Mouse (Mus musculus) MEL (cell line): ENCODE results near the gene Celf2. TPM values are rescaled to one million over a fixed set of nuclear protein-coding genes. Genes with fewer than 3 reads are reported as not detected.

Experiments
- DNase-seq: peaks from one replicate; pipeline ENCODE4 v3.0.0; 2011; ENCODE audit warnings: low read depth, low spot score
- H3K27ac ChIP-seq: 2 replicates; pipeline ENCODE4 v1.5.1; 2012; ENCODE audit warnings: low read depth, mild to moderate bottlenecking, control low read depth, low read length, moderate library complexity; ENCODE audit not compliant: control insufficient read depth
- H3K27me3 ChIP-seq, 2 experiments: fragments of 150-350 bp in 1 of 2; sonication (generic) in 1 of 2; 2 replicates each; pipeline ENCODE4 v1.6.1; 2012; ENCODE audit warnings: low read length in 2 of 2, mild to moderate bottlenecking in 2 of 2, improper control_type of control experiment in 1 of 2, moderate library complexity in 1 of 2; ENCODE audit not compliant: insufficient read depth in 2 of 2, control insufficient read depth in 1 of 2
- H3K36me3 ChIP-seq, 2 experiments: 2 replicates each; pipeline ENCODE4 v1.6.1; 2012 to 2014; ENCODE audit warnings: low read length in 2 of 2, improper control_type of control experiment in 1 of 2, inconsistent platforms in 1 of 2, mild to moderate bottlenecking in 1 of 2; ENCODE audit not compliant: insufficient read depth in 2 of 2, control insufficient read depth in 1 of 2
- H3K4me1 ChIP-seq, 2 experiments: fragments of 150-350 bp in 1 of 2; sonication (generic) in 1 of 2; 2 replicates each; pipeline ENCODE4 v1.6.1; 2012; ENCODE audit warnings: low read length in 2 of 2, improper control_type of control experiment in 1 of 2, mild to moderate bottlenecking in 1 of 2; ENCODE audit not compliant: insufficient read depth in 2 of 2, control insufficient read depth in 1 of 2
- H3K4me3 ChIP-seq, 2 experiments: fragments of 150-350 bp in 1 of 2; sonication (generic) in 1 of 2; 2 replicates each; pipeline ENCODE4 v1.5.1; 2012; ENCODE audit warnings: low read depth in 2 of 2, low read length in 2 of 2, mild to moderate bottlenecking in 2 of 2, moderate library complexity in 2 of 2, control low read depth in 1 of 2, improper control_type of control experiment in 1 of 2; ENCODE audit not compliant: control insufficient read depth in 1 of 2, insufficient read depth in 1 of 2
- H3K79me2 ChIP-seq: 2 replicates; pipeline ENCODE4 v1.6.1; 2012; ENCODE audit warnings: mild to moderate bottlenecking, low read length, moderate library complexity; ENCODE audit not compliant: control insufficient read depth, poor library complexity, insufficient read depth
- H3K9ac ChIP-seq: 2 replicates; pipeline ENCODE4 v1.6.1; 2012; ENCODE audit warnings: low read depth, mild to moderate bottlenecking, control low read depth, low read length, moderate library complexity; ENCODE audit not compliant: control insufficient read depth, poor library complexity, severe bottlenecking
- H3K9me3 ChIP-seq: fragments of 150-350 bp; sonication (generic); replicated peaks from 2 replicates; pipeline ENCODE4 v1.6.1; 2012; ENCODE audit warnings: mild to moderate bottlenecking, low read length, improper control_type of control experiment, moderate library complexity; ENCODE audit not compliant: insufficient read depth
- BHLHE40 ChIP-seq: IDR thresholded peaks from 2 replicates; pipeline ENCODE4 v1.6.1; 2012; ENCODE audit warnings: low read depth, mild to moderate bottlenecking, inconsistent platforms, low read length, improper control_type of control experiment, borderline replicate concordance
- CHD2 ChIP-seq: IDR thresholded peaks from 2 replicates; pipeline ENCODE4 v1.6.1; 2011; ENCODE audit warnings: low read length, improper control_type of control experiment
- CTCF ChIP-seq, 3 experiments: IDR thresholded peaks in 2 of 3; conservative IDR thresholded peaks in 1 of 3; 2 replicates each; pipeline ENCODE4 v1.5.1; 2011 to 2012; ENCODE audit warnings: low read length in 3 of 3, low read depth in 2 of 3, mild to moderate bottlenecking in 2 of 3, improper control_type of control experiment in 1 of 3, inconsistent platforms in 1 of 3, mixed read lengths in 1 of 3, moderate library complexity in 1 of 3; ENCODE audit not compliant: control insufficient read depth in 1 of 3, insufficient read depth in 1 of 3, poor library complexity in 1 of 3, severe bottlenecking in 1 of 3
- E2F4 ChIP-seq: IDR thresholded peaks from 2 replicates; pipeline ENCODE4 v1.6.1; 2011; ENCODE audit warnings: low read depth, low read length, improper control_type of control experiment, borderline replicate concordance
- ELF1 ChIP-seq: IDR thresholded peaks from 2 replicates; pipeline ENCODE4 v1.6.1; 2014; ENCODE audit warnings: low read depth, mild to moderate bottlenecking, inconsistent platforms, low read length, improper control_type of control experiment, moderate library complexity
- EP300 ChIP-seq, 2 experiments: IDR thresholded peaks; 2 replicates each; pipeline ENCODE4 v1.6.1; 2011; ENCODE audit warnings: improper control_type of control experiment in 2 of 2, low read length in 2 of 2, low read depth in 1 of 2, mild to moderate bottlenecking in 1 of 2
- GABPA ChIP-seq: IDR thresholded peaks from 2 replicates; pipeline ENCODE4 v1.6.1; 2012; ENCODE audit warnings: low read depth, mild to moderate bottlenecking, inconsistent platforms, low read length, improper control_type of control experiment, moderate library complexity
- HCFC1 ChIP-seq: IDR thresholded peaks from 2 replicates; pipeline ENCODE4 v1.6.1; 2012; ENCODE audit warnings: low read depth, mild to moderate bottlenecking, inconsistent platforms, low read length, improper control_type of control experiment, moderate library complexity
- JUND ChIP-seq: IDR thresholded peaks from 2 replicates; pipeline ENCODE4 v1.6.1; 2011; ENCODE audit warnings: low read depth, mild to moderate bottlenecking, improper control_type of control experiment, low read length
- MAFK ChIP-seq: IDR thresholded peaks from 2 replicates; pipeline ENCODE4 v1.6.1; 2011; ENCODE audit warnings: low read depth, mild to moderate bottlenecking, low read length, improper control_type of control experiment, borderline replicate concordance
- MAX ChIP-seq: IDR thresholded peaks from 2 replicates; pipeline ENCODE4 v1.6.1; 2011; ENCODE audit warnings: low read length, improper control_type of control experiment
- MAZ ChIP-seq: IDR thresholded peaks from 2 replicates; pipeline ENCODE4 v1.6.1; 2012; ENCODE audit warnings: low read depth, mild to moderate bottlenecking, inconsistent platforms, low read length, improper control_type of control experiment
- MEF2A ChIP-seq: IDR thresholded peaks from 2 replicates; pipeline ENCODE4 v1.6.1; 2014; ENCODE audit warnings: low read depth, mild to moderate bottlenecking, inconsistent platforms, low read length, improper control_type of control experiment; ENCODE audit not compliant: poor library complexity, insufficient replicate concordance, severe bottlenecking; ENCODE audit errors: extremely low read depth
- MYB ChIP-seq: IDR thresholded peaks from 2 replicates; pipeline ENCODE4 v1.6.1; 2011; ENCODE audit warnings: mild to moderate bottlenecking, low read depth, low read length, improper control_type of control experiment
- MYC ChIP-seq: IDR thresholded peaks from 2 replicates; pipeline ENCODE4 v1.6.1; 2011; ENCODE audit warnings: low read depth, mild to moderate bottlenecking, low read length, improper control_type of control experiment, moderate library complexity
- NRF1 ChIP-seq: IDR thresholded peaks from 2 replicates; pipeline ENCODE4 v1.6.1; 2014; ENCODE audit warnings: low read depth, mild to moderate bottlenecking, inconsistent platforms, low read length, improper control_type of control experiment, moderate library complexity; ENCODE audit not compliant: poor library complexity, insufficient read depth, severe bottlenecking
- POLR2A ChIP-seq, 2 experiments: IDR thresholded peaks; 2 replicates each; pipeline ENCODE4 v1.6.1; 2011 to 2012; ENCODE audit warnings: low read length in 2 of 2, mild to moderate bottlenecking in 2 of 2, control low read depth in 1 of 2, improper control_type of control experiment in 1 of 2, low read depth in 1 of 2, moderate library complexity in 1 of 2; ENCODE audit not compliant: control insufficient read depth in 1 of 2, insufficient read depth in 1 of 2, poor library complexity in 1 of 2
- POLR2AphosphoS2 ChIP-seq: IDR thresholded peaks from 2 replicates; pipeline ENCODE4 v1.6.1; 2011; ENCODE audit warnings: low read length, improper control_type of control experiment
- POLR2AphosphoS5 ChIP-seq: IDR thresholded peaks from 2 replicates; pipeline ENCODE4 v1.6.1; 2012; ENCODE audit warnings: low read depth, borderline replicate concordance, mild to moderate bottlenecking, inconsistent platforms, low read length, moderate library complexity, mixed read lengths
- RAD21 ChIP-seq: IDR thresholded peaks from 2 replicates; pipeline ENCODE4 v1.6.1; 2011; ENCODE audit warnings: mild to moderate bottlenecking, low read depth, low read length, improper control_type of control experiment
- SIN3A ChIP-seq: IDR thresholded peaks from 2 replicates; pipeline ENCODE4 v1.6.1; 2012; ENCODE audit warnings: low read length, improper control_type of control experiment, inconsistent platforms
- SMC3 ChIP-seq: IDR thresholded peaks from 2 replicates; pipeline ENCODE4 v1.6.1; 2011; ENCODE audit warnings: low read depth, low read length, improper control_type of control experiment
- TBP ChIP-seq: IDR thresholded peaks from 2 replicates; pipeline ENCODE4 v1.8.0; 2011; ENCODE audit warnings: low read depth, low read length, improper control_type of control experiment
- TCF12 ChIP-seq: IDR thresholded peaks from 2 replicates; pipeline ENCODE4 v1.6.1; 2014; ENCODE audit warnings: low read depth, mild to moderate bottlenecking, inconsistent platforms, low read length, improper control_type of control experiment, moderate library complexity
- ZC3H11A ChIP-seq: IDR thresholded peaks from 2 replicates; pipeline ENCODE4 v1.6.1; 2012; ENCODE audit warnings: low read depth, mild to moderate bottlenecking, inconsistent platforms, low read length, improper control_type of control experiment
- ZNF384 ChIP-seq: IDR thresholded peaks from 2 replicates; pipeline ENCODE4 v1.6.1; 2012; ENCODE audit warnings: low read depth, mild to moderate bottlenecking, inconsistent platforms, low read length, improper control_type of control experiment
- polyA plus RNA-seq, 2 experiments: library from polyadenylated mRNA; stranded (reverse) in 1 of 2; unstranded in 1 of 2; fragments of >175 nt in 1 of 2; fragments of >200 nt in 1 of 2; gene quantifications; 2 replicates each; pipeline versions ENCODE4 v1.2.1 to v1.2.4; 2012; ENCODE audit warnings: low replicate concordance in 2 of 2, low read depth in 1 of 2; ENCODE audit not compliant: insufficient read length in 2 of 2, insufficient read depth in 1 of 2, missing spikeins in 1 of 2
- total RNA-seq: library from RNA; depleted of rRNA; stranded (reverse); fragments of 300-350 nt; gene quantifications from 2 replicates; pipeline ENCODE4 v1.2.3, GENCODE M21; 2012

Celf2 gene
- total and polyA plus RNA-seq, 3 experiments = 8.9 to 16.7 TPM; not detected in 1

- Histone ChIP-seq H3K27me3 (no peaks in the 10 kb centered on the region), H3K79me2 (no peaks in the 10 kb centered on the region), H3K9ac (no peak overlapping the region), H3K36me3 (no peaks in the 10 kb centered on the region), H3K4me1 (no peaks in the 10 kb centered on the region), H3K27ac (no peak overlapping the region), H3K4me3 (no peak overlapping the region), H3K9me3 (no peaks in the 10 kb centered on the region)
- no peak for DNase-seq
- no peak for TF ChIP-seq TBP
- TF ChIP-seq SMC3 = no peak
- no peak for TF ChIP-seq ZC3H11A
- no peak for TF ChIP-seq POLR2AphosphoS2
- TF ChIP-seq ELF1 = no peak
- no peak for TF ChIP-seq E2F4
- no peak for TF ChIP-seq GABPA
- TF ChIP-seq TCF12 = no peak
- no peak for TF ChIP-seq MYB
- no peak for TF ChIP-seq JUND
- TF ChIP-seq CHD2 = no peak
- no peak for TF ChIP-seq NRF1
- TF ChIP-seq MYC = no peak
- no peak for TF ChIP-seq BHLHE40
- TF ChIP-seq MAZ = no peak
- no peak for TF ChIP-seq HCFC1
- TF ChIP-seq CTCF (IDR thresholded peaks at IDR 0.05 in 2 of 3, conservative IDR thresholded peaks at IDR 0.05 in 1 of 3; ENCODE audit: control insufficient read depth in 1 of 3, insufficient read depth in 1 of 3, low read depth in 2 of 3, low read length in 3 of 3, poor library complexity in 1 of 3, severe bottlenecking in 1 of 3) = no peak
These were observed 394.2 kb downstream of the Celf2 start for GRCm38 (mm10) chr2:7115161-7115560.

- Histone ChIP-seq H3K27me3 (no peaks in the 10 kb centered on the region), H3K4me3 (no peak overlapping the region), H3K36me3 (no peaks in the 10 kb centered on the region), H3K9me3 (no peaks in the 10 kb centered on the region), H3K27ac (no peak overlapping the region), H3K4me1 (no peaks in the 10 kb centered on the region), H3K9ac (no peak overlapping the region), H3K79me2 (no peaks in the 10 kb centered on the region)
- no peak for DNase-seq
- TF ChIP-seq CTCF (IDR thresholded peaks at IDR 0.05 in 2 of 3, conservative IDR thresholded peaks at IDR 0.05 in 1 of 3; ENCODE audit: control insufficient read depth in 1 of 3, insufficient read depth in 1 of 3, low read depth in 2 of 3, low read length in 3 of 3, poor library complexity in 1 of 3, severe bottlenecking in 1 of 3) (no peak), MEF2A (no peak), MAFK (no peak), EP300 (IDR thresholded peaks at IDR 0.05; ENCODE audit: low read depth in 1 of 2, low read length in 2 of 2) (no peak), ZNF384 (no peak), MAX (no peak), RAD21 (no peak), MYC (no peak), POLR2A (IDR thresholded peaks at IDR 0.05; ENCODE audit: control insufficient read depth in 1 of 2, insufficient read depth in 1 of 2, low read depth in 1 of 2, low read length in 2 of 2, poor library complexity in 1 of 2) (no peak), CHD2 (no peak), TBP (no peak), SIN3A (no peak), POLR2AphosphoS5 (no peak)
These were observed 395.6 kb downstream of the Celf2 start for GRCm38 (mm10) chr2:7113738-7114137.
